Mouse (Mus musculus) heart, embryonic 14.5 days (tissue): Measurements from ENCODE around the gene Rad51d. TPM values are rescaled to one million over a fixed set of nuclear protein-coding genes. Genes with fewer than 3 reads are reported as not detected.
A peak's percentile ranks its signal among the peaks of the same experiment; 100 is the strongest.

Experiments used
- ATAC-seq: fragments of 200-750 bp; cut with Nextera tagmentation; 2 replicates; pipeline ENCODE4 v1.8.0; 2017; ENCODE audit warnings: low read depth, moderate TSS enrichment; ENCODE audit not compliant: insufficient number of reproducible peaks, insufficient read depth, low FRiP score
- H3K27ac ChIP-seq, 2 experiments: fragments of 200-500 bp in 1 of 2; fragments of 300-500 bp in 1 of 2; sonication (generic) in 1 of 2; replicated peaks in 1 of 2; 2 replicates each; pipeline ENCODE4 v1.5.1; 2012 to 2014; ENCODE audit warnings: low read depth in 2 of 2, low read length in 2 of 2, control low read depth in 1 of 2, mild to moderate bottlenecking in 1 of 2, mixed read lengths in 1 of 2; ENCODE audit not compliant: control insufficient read depth in 1 of 2, insufficient read depth in 1 of 2
- H3K27me3 ChIP-seq: fragments of 300-500 bp; sonication (generic); 2 replicates; pipeline ENCODE4 v1.6.1; 2014; ENCODE audit warnings: mild to moderate bottlenecking, low read length, control low read depth; ENCODE audit not compliant: control insufficient read depth, insufficient read depth
- H3K36me3 ChIP-seq: fragments of 300-500 bp; sonication (generic); 2 replicates; pipeline ENCODE4 v1.6.1; 2014; ENCODE audit warnings: mild to moderate bottlenecking, control low read depth, low read length, mixed read lengths; ENCODE audit not compliant: control insufficient read depth, insufficient read depth
- H3K4me1 ChIP-seq, 2 experiments: fragments of 200-500 bp in 1 of 2; fragments of 300-500 bp in 1 of 2; sonication (generic) in 1 of 2; 2 replicates each; pipeline ENCODE4 v1.6.1; 2012 to 2014; ENCODE audit warnings: low read length in 2 of 2, control low read depth in 1 of 2, mixed read lengths in 1 of 2; ENCODE audit not compliant: control insufficient read depth in 2 of 2, insufficient read depth in 2 of 2
- H3K4me2 ChIP-seq: fragments of 300-500 bp; sonication (generic); 2 replicates; pipeline ENCODE4 v1.6.1; 2014; ENCODE audit warnings: mild to moderate bottlenecking, low read length
- H3K4me3 ChIP-seq, 2 experiments: fragments of 200-500 bp in 1 of 2; fragments of 300-500 bp in 1 of 2; sonication (generic) in 1 of 2; 2 replicates each; pipeline ENCODE4 v1.5.1; 2012 to 2014; ENCODE audit warnings: low read length in 2 of 2, mild to moderate bottlenecking in 2 of 2, control low read depth in 1 of 2, low read depth in 1 of 2, moderate library complexity in 1 of 2; ENCODE audit not compliant: control insufficient read depth in 1 of 2, insufficient read depth in 1 of 2
- H3K9ac ChIP-seq: fragments of 300-500 bp; sonication (generic); 2 replicates; pipeline ENCODE4 v1.6.1; 2014; ENCODE audit warnings: mild to moderate bottlenecking, low read length
- H3K9me3 ChIP-seq: fragments of 300-500 bp; sonication (generic); 2 replicates; pipeline ENCODE4 v1.6.1; 2016; ENCODE audit warnings: low read length, control low read depth; ENCODE audit not compliant: control insufficient read depth
- WGBS: fragments of 180-500 bp; shearing (Covaris S2); extraction: QIAGEN DNeasy Blood & Tissue Kit; methylation state at CpG from one replicate; pipeline ENCODE4 v1.1.7; 2014; 5-methylcytosine and 5-hydroxymethylcytosine counted together
- polyA plus RNA-seq: library from polyadenylated mRNA; unstranded; fragments of >200 nt; fragmentation: Nextera tagmentation; extraction: Ambion mirVana; gene quantifications from 2 replicates; pipeline ENCODE4 v1.2.1, GENCODE M21; 2014

The Rad51d gene
- polyA plus RNA-seq, 1 experiment from 2014 or later = 15.0 TPM

GRCm38 (mm10) chr11:82907651-82908607 is 17.5 kb upstream of the Rad51d start, which contains the start of gene Nle1:
TSS of gene Nle1 (minus strand) at chr11:82908411.
- H3K27ac ChIP-seq = no peak within 1 kb of the TSS
- H3K4me1 ChIP-seq = peaks cover 17 to 33% of the 10 kb centered on the region in 2 experiments
- peaks cover 39% of the 10 kb centered on the region for H3K36me3 ChIP-seq
- WGBS = 2% methylated on average over 73 of the region's 73 CpGs
- H3K9me3 ChIP-seq = no peaks in the 10 kb centered on the region
- H3K27me3 ChIP-seq = no peaks in the 10 kb centered on the region
- peak within 1 kb of the TSS; percentile 75 to 79 for H3K4me3 ChIP-seq
- peak within 1 kb of the TSS; percentile 84 for H3K9ac ChIP-seq
- H3K4me2 ChIP-seq = peak within 1 kb of the TSS; percentile 90
- ATAC-seq = no peak

DNA sequence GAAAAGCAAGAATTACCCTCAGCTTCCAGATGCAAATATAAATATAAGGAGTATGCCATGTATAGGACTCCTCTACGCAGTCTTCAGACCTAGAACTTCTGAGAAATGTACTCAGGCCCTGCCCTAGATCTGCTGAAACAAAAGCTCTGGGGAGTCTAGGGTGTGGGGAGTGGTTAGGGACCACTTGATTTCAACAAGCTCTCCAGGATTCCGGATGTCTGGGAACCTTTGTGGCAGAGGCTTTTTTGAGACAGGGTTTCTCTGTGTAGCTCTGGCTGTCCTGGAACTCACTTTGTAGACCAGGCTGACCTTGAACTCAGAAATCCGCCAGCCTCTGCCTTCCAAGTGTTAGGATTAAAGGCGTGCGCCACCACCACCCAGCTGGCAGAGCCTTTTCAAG is 15.4 kb upstream of the Rad51d start:
- Histone ChIP-seq H3K9me3 (no peaks in the 10 kb centered on the region), H3K36me3 (peaks cover 60% of the 10 kb centered on the region), H3K27me3 (no peaks in the 10 kb centered on the region), H3K4me2 (no peak overlapping the region), H3K4me3 (no peak overlapping the region), H3K9ac (no peak overlapping the region), H3K4me1 (peaks cover 17 to 25% of the 10 kb centered on the region in 2 experiments), H3K27ac (no peak overlapping the region)
- WGBS = 80% methylated on average over 5 of the region's 5 CpGs
- ATAC-seq = no peak

DNA sequence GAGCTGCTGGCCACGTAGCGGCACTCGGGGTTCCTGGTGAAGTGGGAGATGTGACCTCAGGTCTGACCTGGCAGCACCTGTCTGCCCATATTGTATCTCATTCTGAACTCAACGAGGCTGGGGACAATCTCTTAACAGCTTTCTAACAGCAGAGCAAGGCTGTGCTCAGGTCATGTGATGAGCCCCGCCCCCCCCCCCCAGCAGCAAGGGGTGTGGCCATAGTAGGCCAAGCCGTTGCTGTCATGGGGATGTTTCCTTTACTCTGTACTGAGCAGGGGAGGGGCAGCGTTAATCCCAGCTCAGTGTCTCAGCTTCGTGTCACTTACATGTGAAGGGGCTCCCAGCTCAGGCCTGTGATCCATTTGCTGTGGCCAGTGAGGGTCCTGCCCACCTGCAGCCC is 14.5 kb upstream of the Rad51d start:
- 53% methylated on average over 8 of the region's 8 CpGs for WGBS
- H3K9me3 ChIP-seq = no peaks in the 10 kb centered on the region
- H3K4me2 ChIP-seq = no peak overlapping the region
- H3K36me3 ChIP-seq = peaks cover 69% of the 10 kb centered on the region
- no peaks in the 10 kb centered on the region for H3K27me3 ChIP-seq
- peaks cover 11 to 18% of the 10 kb centered on the region in 2 experiments for H3K4me1 ChIP-seq
- H3K4me3 ChIP-seq = no peak overlapping the region
- ATAC-seq = no peak
- H3K9ac ChIP-seq = no peak overlapping the region
- no peak overlapping the region for H3K27ac ChIP-seq

- H3K36me3 ChIP-seq = peaks cover 84% of the 10 kb centered on the region
- WGBS = 93% methylated on average over 20 of the region's 20 CpGs
- no peak overlapping the region for H3K27ac ChIP-seq
- no peak for ATAC-seq
- H3K4me1 ChIP-seq = no peaks in the 10 kb centered on the region
- no peak overlapping the region for H3K4me3 ChIP-seq
- H3K4me2 ChIP-seq = no peak overlapping the region
- no peak overlapping the region for H3K9ac ChIP-seq
- no peaks in the 10 kb centered on the region for H3K9me3 ChIP-seq
- H3K27me3 ChIP-seq = no peaks in the 10 kb centered on the region
Observed at GRCm38 (mm10) chr11:82901606-82902310, 11.3 kb upstream of the Rad51d start.

- Histone ChIP-seq H3K36me3 (peaks cover 64% of the 10 kb centered on the region), H3K9ac (no peak overlapping the region)
- WGBS = 91% methylated on average over 5 of the region's 5 CpGs
Observed at GRCm38 (mm10) chr11:82899720-82900119, 9.3 kb upstream of the Rad51d start.

GRCm38 (mm10) chr11:82897478-82897877 is 7.1 kb upstream of the Rad51d start:
- Histone ChIP-seq H3K4me1 (no peaks in the 10 kb centered on the region), H3K4me3 (no peak overlapping the region), H3K36me3 (peaks cover 42% of the 10 kb centered on the region), H3K9me3 (no peaks in the 10 kb centered on the region), H3K4me2 (no peak overlapping the region), H3K9ac (no peak overlapping the region), H3K27me3 (0 out of 2 replicates have a peak, but pooled peaks cover 3% of the 10 kb centered on the region), H3K27ac (no peak overlapping the region)
- WGBS = 72% methylated on average over 10 of the region's 10 CpGs
- no peak for ATAC-seq

More at GRCm38 (mm10) chr11:82899720-82900119, 9.3 kb upstream of the Rad51d start:
- no peak overlapping the region for H3K27ac ChIP-seq
- H3K4me3 ChIP-seq = no peak overlapping the region
- H3K9me3 ChIP-seq = no peaks in the 10 kb centered on the region
- H3K4me1 ChIP-seq = no peaks in the 10 kb centered on the region
- no peak overlapping the region for H3K4me2 ChIP-seq
- ATAC-seq = no peak
- no peaks in the 10 kb centered on the region for H3K27me3 ChIP-seq

DNA sequence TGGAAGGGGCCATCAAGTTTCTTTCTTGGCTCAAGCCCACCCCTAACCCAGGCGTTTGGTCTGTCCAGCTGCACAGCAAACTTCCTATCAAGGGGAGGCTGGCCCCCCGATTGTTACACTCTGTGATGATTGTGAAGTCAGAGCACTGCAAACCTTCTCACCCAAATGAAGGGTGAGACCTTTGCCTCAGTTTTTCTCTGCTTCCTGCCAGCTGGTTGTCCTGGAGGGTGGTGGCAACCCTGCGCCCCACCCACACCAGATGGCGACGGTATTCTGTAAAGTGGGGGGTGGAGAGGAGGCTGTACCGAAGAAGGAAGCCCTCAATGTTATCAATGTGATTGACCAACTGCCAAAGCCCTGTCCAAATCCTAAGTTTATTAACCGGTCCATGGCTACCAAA is 1.5 kb upstream of the Rad51d start, which contains the start of gene Fndc8:
Gene Fndc8, plus strand, starts transcription at position 189 of the 400 bp plus-strand sequence.
- no peak within 1 kb of the TSS for H3K27ac ChIP-seq
- no peak within 1 kb of the TSS for H3K4me3 ChIP-seq
- H3K36me3 ChIP-seq = no peaks in the 10 kb centered on the region
- H3K9me3 ChIP-seq = no peaks in the 10 kb centered on the region
- no peak within 1 kb of the TSS; the same call in 1 of the 2 replicates for H3K9ac ChIP-seq
- H3K4me1 ChIP-seq = peaks cover 5 to 6% of the 10 kb centered on the region in 2 experiments; a peak in 3 of 4 replicates
- H3K4me2 ChIP-seq = no peak within 1 kb of the TSS
- ATAC-seq = no peak
- WGBS = 44% methylated on average over 7 of the region's 7 CpGs
- 0 out of 2 replicates have a peak, but pooled peaks cover 16% of the 10 kb centered on the region for H3K27me3 ChIP-seq
